Mouse (Mus musculus) heart, adult 11 months (tissue): ENCODE results near the gene Akt3.

ENCODE experiments used
- DNase-seq: peaks from one replicate; pipeline ENCODE4 v3.0.0; 2022

The Akt3 gene

DNA sequence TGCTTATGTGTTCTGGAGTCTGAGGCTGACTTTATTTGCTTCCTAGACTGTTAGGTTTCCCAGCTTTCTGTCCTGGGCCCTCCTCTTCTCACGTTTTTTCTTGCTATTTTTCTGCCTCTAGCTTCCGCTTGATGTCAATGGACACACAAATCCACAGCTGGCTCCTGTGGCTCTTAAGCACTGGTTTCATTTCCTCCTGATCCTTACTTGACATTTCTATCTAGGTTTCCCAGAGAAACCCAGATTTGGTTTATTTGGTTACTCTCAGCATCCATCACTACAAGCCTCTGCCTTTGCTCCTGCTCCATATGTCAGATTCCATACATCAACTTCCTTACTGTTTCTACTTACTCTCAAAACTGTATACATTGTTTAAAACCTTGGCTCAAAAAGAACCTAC lies 211.0 kb downstream of the Akt3 start:
- DNase-seq, result peak; percentile 77

DNA sequence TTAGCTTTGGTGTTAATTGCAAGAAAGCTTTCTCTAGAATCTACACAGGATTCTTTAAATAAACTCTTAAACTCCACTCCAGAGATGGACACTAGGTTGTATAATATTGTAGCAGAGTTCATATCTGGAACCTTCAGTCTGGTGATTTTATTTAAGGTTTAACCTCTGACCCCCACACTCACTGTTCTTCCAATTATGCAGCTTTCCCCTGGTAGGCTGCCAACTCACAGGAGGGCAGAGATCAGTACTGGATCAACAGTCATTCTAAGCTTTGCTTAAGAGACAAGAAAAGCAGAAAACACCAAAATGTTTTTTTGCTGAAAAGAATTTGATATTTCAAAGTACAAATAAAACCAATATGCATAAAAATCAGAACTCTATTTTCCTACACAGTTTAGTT lies 212.1 kb downstream of the Akt3 start:
- no peak for DNase-seq

- peak; percentile 64 for DNase-seq
These were observed 217.9 kb downstream of the Akt3 start for GRCm38 (mm10) chr1:177040058-177040457.

DNA sequence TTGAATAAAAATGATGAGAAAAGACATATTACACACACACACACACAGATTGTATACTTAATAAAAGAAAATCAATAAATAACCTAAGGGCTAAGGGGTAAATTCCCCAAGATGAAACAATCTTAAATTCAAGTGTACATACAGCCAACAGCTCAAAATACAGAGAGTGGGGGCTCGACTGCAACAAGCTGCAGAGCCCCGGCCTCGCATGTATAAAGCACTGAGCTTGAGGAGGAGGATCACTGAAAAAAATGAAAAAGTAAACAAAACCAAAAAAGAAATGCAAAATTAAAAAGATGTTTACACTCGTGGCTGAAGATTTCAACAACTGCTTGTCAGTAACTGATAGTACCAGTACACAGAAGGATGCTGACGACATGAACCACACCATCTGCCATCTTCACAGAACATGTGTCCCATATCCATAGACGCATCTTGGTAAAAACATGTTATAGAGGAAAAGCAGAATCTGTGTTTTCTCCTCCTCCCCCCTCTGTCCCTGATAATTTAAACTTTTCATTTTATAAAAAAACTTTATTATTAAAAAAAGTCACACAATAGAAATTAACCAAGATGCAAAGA lies 218.8 kb downstream of the Akt3 start:
- DNase-seq, result no peak

DNA sequence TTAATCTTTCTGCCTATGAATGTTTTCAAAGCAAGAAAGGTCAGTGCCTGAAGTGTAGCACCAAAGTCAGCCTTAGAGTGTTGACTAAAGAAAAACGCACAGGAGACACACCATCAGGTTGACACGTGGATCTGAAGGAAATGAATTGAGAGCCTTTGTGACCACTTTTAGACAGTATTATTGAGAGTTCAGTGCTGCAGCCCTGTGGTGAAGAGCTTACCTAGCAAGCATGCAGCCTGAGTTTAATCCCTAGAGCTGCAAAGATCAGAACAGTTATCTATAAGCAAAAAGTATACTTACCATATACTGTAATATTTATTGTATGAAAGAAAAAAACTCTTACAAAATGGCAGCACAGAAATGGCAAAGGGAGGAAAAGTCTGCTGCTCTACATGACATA lies 219.6 kb downstream of the Akt3 start:
- DNase-seq, result no peak

DNA sequence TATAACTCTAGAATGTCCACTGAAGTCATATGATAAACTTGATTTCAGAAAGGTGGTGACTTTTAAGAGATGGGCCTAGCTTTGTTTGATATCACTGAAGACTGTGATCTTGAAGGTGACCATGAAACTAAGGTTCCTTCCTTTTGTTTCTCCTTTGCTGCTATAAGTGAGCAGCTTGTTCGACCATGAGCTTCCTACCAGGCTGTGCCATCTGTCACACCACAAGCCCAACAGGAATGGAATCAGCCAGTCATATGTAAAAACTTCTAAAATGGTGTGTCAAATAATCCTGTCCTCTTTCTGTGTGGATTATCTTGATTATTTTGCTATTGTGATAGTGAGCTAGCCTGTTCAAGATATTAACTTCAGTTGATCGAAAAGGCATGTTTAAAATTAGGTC lies 222.5 kb downstream of the Akt3 start:
- DNase-seq, result no peak

GRCm38 (mm10) chr1:177032233-177032632 lies 225.8 kb downstream of the Akt3 start:
- no peak for DNase-seq

GRCm38 (mm10) chr1:177031196-177031595 lies 226.8 kb downstream of the Akt3 start:
- no peak for DNase-seq

DNA sequence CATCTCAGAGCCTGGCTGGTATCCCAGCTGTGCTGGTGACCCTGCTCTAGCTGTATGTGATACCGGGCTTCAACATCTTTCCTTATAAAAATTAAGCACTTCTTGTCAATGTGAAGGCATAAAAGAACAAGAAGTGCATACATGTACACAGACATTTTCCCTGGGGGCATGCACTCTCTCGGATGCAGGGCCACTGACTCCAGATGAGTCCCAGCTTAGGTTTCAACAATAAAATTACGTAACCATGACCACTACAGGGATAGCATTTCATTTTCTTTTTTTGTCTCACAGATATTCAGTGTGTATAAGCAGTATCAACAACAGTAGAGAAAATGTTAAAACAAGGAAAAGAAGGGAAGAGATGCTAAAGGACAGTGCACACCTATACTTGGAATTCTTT lies 227.3 kb downstream of the Akt3 start:
- no peak for DNase-seq

- no peak for DNase-seq
These were observed 229.0 kb downstream of the Akt3 start for GRCm38 (mm10) chr1:177029032-177029431.

DNA sequence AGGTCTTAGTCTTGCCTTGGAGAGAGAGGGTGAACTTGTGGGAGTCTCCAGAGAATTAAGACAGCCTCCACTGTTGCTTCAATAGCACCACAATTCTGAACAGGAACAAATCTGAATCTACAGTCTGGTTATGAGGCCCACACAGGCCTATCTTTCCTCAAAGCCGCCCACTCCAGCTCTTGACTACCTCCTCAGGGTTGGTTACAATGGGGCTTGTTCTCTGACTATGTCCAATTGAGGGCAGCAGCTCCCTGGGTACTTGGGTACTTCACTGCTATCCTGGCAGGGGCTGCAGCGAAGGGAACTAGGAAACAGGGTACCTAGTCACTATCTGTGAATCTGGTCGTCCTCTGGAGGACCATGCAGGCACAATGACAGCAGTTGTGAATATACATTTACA lies 230.3 kb downstream of the Akt3 start:
- DNase-seq, result no peak

DNA sequence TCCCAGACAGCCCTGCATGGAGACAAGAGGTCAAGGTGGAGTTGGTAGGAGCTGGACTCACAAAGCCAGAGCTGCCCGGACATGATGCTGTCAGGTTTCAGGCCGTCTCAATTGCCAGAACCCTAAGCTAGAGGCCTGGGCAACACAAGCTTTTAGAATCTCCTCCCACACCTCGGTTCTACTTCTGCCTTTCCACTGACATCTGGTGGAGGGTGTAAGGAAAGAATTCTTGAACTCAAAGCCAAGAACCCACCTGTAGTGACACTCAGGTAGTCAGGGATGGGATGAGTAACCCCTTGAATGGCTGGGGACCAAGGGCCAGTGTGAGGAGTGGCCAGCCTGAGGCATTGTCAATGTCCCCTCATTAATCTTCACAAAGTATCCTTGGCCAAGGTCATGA lies 235.3 kb downstream of the Akt3 start:
- peak; percentile 52 for DNase-seq

DNA sequence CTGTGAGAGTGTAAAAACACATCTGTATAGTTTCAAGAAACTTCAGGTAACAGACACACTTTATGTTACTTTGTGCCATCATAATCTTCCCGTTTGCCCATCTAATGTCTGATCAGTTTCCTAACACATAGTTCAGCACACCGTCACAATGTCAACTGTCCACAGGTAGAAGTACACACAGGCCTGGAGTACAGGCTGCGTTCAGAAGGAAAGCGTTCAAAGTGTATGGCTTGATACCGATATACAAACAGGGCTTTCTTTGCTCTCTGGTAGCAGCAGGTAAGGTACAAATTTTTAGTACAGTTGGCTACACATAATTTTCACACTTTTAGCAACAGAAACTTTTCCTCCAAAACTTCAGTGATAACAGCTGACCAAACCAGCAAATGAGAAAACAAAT lies 238.3 kb downstream of the Akt3 start:
- DNase-seq, result peak; percentile 51

- no peak for DNase-seq
These were observed 239.3 kb downstream of the Akt3 start for GRCm38 (mm10) chr1:177018750-177019149.

GRCm38 (mm10) chr1:177016729-177017128 lies 241.3 kb downstream of the Akt3 start:
- peak; percentile 50 for DNase-seq

DNA sequence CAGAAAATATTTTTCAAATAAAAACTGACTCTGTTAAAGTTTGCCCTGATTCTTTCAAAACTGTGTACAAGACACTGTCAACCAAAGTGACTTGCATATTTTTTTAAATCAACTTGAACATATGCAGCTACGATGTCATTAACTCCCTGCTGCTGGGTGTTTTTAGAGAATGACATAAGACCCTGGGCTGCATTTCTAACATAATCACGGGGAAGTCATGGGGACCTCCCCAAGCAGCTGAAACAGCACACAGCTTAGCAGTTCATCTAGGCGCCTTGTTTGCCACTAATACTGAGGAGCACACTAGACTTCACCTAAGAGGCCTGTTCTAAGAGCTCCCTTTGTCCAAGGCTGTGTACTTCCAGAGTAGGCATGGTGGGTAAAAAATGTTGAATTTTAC lies 242.1 kb downstream of the Akt3 start:
- DNase-seq, result peak; percentile 45

- DNase-seq, result peak; percentile 94
These were observed 243.0 kb downstream of the Akt3 start for GRCm38 (mm10) chr1:177014921-177015439.

DNA sequence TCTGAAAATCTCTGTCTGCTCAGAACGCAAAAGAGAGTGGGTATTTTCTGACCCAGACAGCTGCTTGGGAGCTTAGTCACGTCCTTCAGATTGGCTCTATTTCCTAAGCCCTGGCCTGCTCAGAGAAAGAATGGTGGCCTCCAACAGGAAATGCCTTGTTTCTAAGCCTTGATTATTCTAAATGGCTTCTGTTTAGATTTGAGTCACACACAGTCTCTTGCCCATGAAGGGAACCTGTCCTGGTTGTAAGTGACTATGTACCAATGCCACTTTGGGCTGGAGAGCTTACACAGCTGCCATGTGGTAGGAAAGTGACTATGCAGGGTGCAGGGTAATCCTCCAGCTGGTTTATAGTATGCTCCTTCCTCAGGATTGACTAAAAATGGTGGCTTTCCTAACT lies 243.7 kb downstream of the Akt3 start:
- DNase-seq, result peak; percentile 91

DNA sequence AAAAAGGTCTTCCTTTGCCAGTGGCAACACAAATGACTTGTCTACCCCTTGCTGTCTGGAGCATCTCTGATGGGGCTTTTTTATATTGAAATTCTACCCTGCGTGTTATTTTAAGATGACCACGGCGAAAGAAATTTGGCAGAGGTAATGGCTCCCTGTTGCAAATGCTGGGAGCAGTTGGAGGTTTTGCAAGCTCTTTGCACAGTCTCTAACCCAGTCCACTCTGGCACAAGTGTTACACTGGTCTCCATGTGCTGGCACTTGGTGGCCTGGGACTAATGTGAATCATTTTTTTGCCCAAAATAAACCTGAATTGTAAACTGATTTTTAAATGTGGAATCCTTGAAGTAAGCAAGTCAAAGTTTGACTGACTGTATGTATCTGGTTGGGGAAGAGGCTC lies 244.2 kb downstream of the Akt3 start:
- peak; percentile 90 for DNase-seq

GRCm38 (mm10) chr1:177013313-177013712 lies 244.7 kb downstream of the Akt3 start:
- DNase-seq, result peak; percentile 87

- peak; percentile 66 for DNase-seq
These were observed 245.2 kb downstream of the Akt3 start for GRCm38 (mm10) chr1:177012774-177013173.

DNA sequence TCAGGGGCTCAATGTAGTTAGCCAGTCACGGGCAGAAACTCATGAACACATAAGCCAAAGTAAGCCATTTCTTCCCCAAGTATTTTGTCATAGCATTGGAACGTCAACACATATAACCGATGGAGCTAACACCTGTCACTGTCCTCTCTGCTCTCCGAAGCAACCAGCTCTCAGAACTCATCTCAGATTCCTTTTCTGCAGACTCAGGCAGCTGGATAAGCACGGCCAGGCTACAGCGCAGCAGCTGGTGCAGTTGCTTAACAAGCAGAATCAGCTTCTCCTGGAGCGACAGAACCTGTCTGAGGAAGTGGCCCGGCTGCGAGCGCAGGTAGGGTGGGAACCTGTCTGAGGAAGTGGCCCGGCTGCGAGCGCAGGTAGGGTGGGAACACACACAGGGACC lies 246.3 kb downstream of the Akt3 start:
- no peak for DNase-seq

DNA sequence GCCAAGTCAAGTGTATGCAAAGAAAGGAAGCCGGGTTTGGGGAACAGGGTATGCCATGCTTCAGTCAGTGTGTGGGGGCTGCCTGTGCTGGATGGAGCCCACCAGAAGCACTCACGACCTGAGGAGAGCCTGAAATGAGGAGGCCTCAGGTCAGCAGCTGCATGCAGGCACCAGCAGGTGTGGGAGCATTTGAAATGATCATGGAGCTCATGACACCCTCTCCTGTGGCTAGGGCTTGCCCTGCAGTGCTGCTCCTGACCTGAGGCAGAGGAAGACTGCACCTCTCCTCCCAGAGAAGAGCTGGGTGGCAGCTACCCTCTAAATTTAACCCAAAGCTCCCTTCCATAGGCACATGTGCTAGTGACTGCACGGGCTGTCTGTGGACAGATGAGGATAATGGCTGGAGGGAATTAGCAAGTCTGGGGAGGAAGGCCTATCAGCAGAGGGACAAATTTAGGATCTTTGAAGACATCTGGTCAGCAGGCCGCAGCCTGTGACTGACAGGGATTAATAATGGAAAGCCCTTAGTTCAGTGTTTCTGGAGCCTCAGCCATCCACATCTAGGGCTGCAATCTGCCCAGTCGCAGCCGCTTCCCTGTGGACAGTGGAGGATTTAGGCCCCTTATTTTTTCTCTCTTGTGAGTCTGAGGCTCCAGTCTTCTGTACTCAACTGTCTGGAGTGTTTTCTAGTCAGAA lies 247.2 kb downstream of the Akt3 start:
- DNase-seq, result peak; percentile 84

- DNase-seq, result peak; percentile 62
These were observed 248.0 kb downstream of the Akt3 start for GRCm38 (mm10) chr1:177010041-177010440.

GRCm38 (mm10) chr1:177008777-177009176 lies 249.2 kb downstream of the Akt3 start:
- DNase-seq, result peak; percentile 82
